Mouse (Mus musculus) T-helper 17 cell (primary cell): ENCODE data around the gene Dusp1.

Experiments used
- in situ Hi-C, 2 experiments: fragments of 300-600 bp; cut with MboI, MseI; formaldehyde crosslinking; loops; 1 replicate in 1 of 2; 2 replicates in 1 of 2; pipeline ENCODE4 v1.15.1; 2025; ENCODE audit warnings: high pct_unique_total_duplicates in 2 of 2

Gene Dusp1

DNA sequence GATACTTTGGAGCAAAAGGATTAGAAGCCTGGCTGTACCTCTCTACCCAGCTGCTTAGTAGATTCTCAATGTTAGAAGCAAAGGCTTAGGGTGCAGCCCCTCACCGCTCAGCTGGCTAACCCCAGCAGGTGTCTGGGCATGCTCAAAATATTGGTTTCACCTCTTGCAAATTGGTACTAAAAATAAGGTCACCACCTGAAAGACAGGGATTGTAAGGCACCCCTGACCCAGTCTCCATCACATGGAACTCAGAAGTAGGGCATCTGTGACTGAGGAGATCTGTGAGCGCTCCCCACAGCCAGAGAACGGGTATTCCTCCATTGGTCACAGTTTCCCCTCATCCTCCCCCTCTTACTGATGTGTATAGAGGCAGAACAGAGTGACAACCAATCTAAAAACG, 364 bp upstream of the Dusp1 start:
- in situ Hi-C loops = no loop called here

DNA sequence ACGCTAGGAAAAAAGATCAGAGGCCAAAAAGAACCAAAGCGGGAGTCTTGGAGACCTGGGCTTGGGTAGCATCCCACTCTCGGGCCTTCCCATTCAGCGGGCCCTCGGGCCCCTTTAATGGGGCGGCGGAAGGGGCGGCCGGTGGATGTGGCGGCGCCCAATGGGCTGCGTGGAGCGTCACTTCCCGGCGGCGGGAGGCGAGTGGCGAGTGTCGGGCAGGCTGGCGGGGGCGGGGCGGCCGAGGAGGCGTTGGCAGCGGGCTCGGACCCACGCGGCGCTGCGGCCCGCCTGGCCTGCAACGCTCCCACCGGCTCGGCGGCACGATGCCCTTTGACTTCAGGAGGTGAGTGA, 663 bp downstream of the Dusp1 start, which contains the start of gene Ergic1:
Ergic1 (plus strand) TSS at position 200 of the 351 bp plus-strand sequence.
- in situ Hi-C loops = no loop called here

DNA sequence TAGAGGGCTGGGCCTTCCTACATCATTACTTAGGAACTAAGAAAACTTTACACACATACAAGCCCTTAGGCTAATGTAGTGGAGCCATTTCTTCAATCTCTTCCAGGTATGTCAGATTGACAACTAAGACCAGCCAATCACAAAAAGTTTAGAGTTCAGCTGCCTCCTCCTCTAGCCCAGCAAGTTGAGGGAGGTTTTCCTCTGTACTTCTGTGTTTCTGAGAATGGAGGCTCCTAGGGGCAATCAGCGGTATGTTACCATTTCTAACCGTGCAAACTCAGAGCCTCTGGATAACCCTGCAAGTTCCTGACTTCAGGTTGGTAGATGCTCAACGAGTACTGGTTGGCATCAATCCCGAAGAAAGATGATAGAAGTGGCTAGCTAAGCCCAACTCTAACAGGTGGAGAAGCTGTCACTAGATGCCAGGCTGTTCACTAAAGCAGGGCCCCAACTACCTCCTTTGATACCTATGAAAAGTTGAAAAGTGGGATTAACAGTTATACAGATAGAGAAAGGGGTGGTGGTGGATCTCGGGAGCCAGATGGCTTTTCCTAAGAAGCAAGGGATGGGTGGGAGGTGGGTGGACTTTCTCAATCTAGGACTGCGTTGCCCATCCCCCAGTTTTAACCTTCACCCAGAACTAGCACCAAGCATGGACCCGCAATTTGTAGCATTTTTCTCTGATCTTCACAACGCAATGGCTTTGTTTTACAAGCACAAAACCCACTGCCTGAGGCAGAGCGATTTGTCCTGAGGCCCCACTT, 1.2 kb downstream of the Dusp1 start:
- in situ Hi-C loops = no loop called here

DNA sequence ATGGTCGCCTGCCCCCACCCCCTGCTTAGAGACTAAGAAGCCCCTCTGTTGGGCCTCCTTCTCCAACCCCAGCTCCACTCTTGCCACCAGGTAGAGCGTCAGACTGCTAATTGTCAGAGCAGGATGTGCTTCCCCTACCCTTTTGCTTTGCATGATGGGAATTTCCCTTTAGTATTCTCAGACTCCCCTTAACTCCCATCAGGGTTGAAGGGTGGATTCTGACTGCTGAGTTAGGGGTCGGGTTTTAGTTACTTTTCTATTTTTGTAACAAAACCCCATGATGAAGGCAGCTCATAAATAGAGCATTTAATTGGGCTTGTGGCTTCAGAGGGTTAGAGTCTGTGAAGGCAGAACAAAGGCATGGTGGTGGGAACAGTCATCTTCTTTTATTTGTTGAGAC, 8.9 kb downstream of the Dusp1 start:
- in situ Hi-C loops = no loop called here

DNA sequence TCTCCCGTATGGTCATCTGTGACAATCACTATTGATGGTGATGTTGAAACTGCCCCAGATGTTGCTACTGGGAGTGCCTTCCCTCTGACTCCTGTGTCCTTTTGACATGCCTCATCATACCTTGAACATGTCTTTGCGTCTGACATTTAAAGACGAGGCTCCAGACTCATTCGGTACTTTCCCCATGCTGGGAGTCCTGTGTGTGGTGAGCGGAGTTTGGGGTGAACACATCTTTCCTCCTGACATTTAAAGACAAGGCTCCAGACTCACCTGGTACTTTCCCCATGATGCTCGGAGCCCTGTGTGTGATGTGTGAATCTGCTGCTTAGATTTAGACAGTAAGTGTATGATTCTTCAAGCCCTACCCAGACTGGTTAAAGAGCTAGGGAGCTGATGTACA, 10.8 kb downstream of the Dusp1 start:
- in situ Hi-C loops = no loop called here

DNA sequence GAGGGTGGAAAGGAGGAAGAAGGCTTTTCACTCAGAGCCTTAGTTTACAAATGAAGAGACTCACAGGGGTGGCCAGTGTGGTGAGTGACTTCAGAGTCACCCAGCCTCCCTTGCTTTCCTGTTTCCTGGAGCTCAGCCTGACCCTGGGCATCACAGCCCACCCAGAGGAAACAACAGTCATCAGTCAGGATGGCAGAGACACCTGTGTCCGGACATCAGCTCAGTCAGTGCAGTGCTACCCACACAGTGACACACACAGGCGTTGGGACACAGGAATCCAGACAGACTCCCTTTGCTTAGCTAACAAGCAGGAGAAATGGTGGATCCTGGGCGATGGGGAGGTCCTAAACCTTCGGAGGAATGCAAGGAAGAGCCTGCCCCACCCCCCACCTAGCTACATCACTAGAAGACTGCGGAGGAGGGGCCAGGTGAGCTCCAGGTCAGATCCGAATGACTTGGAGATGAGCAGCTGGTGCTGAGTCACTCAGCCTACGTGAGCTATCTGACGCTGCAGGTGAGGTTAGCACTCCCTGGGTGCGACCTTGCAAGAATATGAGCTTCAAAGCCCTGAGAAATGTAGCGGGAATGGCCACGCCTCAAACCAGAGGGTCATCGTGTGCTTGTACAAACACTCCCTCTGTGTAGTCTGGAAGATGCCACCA, 12.6 kb downstream of the Dusp1 start:
- in situ Hi-C loops = no loop called here

DNA sequence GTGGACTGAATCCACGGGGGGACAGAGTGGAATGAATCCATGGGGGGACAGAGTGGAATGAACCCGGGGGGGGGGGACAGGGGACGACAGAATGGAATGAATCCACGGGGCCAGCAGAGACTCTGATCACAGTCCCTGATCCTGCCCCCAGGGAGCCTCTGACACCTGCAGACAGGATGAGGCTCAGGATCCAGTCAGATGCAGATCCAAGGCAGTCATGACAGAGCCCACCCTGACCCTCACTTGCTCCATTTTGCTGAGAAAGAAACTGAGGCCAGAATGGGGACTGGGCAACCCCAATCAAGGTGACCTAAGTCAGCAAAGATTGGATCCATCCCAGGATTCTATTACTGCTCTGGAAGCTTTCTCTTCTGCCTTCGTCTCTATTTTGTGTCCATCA, 13.4 kb downstream of the Dusp1 start:
- in situ Hi-C loops = no loop called here

DNA sequence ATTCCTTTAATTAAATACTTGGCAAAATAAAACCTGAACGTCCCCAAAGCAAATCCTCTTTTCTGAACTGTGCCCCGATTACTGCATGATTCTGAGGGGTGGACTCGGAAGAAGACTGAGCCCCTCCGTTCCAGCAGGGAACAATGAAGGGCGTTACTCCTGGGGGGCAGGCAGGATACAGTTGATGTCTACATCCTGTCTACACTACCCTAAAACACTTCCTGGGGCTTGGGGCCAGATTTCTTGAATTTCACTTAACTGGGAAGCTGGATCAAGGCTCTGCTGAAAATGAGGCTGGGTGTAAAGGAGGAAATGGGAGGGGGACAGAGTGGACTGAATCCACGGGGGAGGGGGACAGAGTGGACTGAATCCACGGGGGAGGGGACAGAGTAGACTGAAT, 14.2 kb downstream of the Dusp1 start:
- in situ Hi-C loops = no loop called here

DNA sequence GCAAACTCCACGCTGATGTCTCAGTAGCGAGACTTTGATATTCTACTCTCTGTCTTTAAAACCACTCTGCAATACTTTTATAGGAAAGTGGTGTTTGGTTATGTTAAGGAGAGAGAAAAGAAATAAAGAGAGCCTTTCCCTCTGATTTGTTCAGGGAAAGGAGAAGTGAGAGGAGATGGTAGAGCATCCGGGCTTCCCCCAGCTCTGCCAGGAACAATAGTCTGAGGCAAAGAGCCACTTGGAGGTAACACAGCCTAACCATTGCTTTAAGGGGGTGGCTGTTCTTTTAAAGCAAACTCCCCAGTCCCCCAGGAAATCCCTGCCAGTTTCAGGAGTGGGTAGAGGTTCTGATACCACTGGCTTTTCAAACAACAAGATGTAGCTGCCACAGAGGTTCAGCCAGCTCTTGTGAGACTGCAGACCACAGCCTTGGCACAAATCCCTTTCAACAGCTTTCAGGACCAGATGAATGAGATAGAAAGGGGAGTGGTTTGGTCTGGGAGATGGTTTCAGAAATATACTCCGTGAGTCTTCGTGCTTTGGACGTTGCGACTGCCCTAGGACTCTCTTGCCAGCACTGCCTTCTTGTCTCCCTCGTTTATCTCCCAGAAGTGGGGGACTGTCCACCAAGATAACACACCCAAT, 17.5 kb downstream of the Dusp1 start:
- in situ Hi-C loops = no loop called here

DNA sequence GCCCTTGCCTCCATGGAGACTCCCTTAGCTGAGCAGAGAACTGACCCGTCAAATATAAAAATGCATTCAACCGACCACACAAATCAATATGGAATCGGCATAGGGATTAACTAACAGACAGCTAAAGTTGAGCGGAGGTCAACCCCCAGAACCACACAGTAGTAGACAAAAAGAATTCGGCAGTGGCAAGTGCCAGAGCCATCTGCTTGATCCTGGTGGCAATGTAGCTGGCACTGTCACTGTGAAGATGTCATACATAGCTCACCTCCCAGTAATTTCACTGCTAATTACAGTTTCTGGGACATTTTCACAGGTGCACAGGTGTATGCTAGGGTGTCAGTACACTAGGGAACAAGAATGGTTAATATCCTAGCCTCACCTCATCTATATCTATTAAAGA, 21.8 kb downstream of the Dusp1 start:
- in situ Hi-C loops = no loop called here

DNA sequence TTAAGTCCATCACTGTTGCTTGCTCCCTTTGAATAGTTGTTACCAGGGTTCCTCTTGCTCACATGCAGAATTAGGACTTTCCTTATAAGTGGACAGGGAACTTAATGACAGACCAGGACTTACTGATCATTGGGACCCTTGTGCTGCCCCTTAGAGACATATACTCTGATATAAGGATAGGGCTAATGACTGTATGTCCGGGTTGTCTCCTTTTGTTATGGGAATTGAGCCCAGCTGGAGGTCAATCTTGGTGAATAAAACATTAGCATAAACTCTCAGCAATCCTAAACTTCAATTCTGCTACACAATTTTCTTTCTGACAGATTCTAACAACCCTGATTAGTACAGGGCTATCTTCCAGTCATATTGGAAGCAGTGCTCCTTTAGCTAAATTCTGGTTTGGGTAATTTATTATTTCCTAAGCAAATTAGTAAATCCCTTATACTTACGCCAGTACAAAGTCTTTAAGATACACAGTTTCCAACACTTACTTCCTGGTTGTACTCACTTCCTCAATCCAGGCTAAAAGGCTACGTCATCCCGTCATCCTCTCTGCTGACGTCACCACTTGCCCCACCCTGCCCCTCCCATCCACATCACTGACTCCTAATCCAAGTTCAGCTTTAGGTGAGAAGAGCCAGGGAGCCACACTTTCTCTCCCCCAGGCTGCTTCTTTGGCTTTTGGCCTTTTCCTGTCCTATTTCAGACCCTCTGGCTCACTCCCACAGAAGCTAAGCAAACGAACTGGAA, 24.0 kb downstream of the Dusp1 start:
- in situ Hi-C loops = loop anchor here in 1 of 2 experiments (10.0 kb wide), 1 partner anchor 1017 kb away; the partner anchor contains the start of gene Hmga1

DNA sequence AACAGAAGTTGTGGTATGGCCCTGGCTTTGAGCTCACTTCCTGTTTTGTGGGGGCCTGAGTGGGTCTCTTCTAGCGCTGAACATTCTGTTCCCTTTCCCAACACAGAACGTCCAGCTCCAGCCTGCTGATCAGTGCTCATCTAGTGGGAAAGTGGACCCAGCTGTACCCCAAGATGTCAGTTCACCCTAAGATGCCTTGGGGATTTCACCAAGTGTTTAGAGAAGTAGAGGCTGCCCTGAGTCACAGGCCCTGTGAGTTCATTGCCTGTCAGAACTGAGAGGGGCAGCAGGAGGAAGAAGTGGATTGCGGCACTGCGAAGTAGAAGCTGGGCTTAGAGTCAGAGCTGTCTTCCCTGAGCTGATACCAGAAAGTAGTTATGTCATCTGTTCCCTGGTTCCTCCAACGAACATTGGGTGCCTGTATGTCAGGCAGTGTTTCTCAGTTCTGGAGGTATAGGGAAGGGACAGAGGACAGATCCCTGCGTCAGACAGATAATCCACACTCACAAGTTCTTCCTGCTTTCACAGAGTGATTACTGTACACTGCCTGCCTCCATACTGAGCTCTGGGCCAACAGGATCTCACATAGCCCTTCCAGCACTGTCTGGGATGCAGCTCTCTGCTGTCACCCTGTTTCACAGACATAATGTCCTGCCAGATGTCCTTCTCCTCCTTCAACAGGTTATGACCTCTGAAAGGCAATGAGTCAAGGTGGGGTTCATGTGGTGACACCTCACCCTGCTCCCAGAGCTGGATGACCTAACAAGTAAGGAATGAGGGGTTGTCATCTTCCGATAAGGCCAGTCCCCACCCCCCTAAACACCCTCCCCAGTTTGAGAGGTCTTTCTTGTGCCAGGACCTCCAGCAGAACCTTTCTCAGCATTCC, 26.4 kb downstream of the Dusp1 start:
- in situ Hi-C loops = loop anchor here in 1 of 2 experiments (10.0 kb wide), 1 partner anchor 1019 kb away; the partner anchor contains the start of gene Hmga1

DNA sequence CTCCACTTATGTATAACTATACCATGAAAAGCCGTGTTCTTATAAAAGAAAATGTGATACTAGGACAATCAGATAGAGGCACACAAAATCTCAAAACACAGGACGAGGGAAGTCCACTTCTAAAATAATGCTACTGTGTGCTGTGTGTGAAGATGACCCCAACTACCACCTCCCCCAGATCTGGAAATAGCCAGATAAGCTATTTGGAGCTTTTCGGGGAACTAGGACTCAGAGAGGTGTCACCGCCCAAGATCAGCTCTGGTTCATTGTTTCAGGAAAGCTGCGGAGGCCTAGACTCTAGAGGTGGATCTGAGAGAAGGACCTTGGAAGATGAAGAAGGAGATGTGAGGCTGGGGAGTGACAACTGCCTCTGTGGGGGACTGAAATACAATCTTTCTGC, 27.2 kb downstream of the Dusp1 start:
- in situ Hi-C loops = loop anchor here in 1 of 2 experiments (10.0 kb wide), 1 partner anchor 1020 kb away; the partner anchor contains the start of gene Hmga1

DNA sequence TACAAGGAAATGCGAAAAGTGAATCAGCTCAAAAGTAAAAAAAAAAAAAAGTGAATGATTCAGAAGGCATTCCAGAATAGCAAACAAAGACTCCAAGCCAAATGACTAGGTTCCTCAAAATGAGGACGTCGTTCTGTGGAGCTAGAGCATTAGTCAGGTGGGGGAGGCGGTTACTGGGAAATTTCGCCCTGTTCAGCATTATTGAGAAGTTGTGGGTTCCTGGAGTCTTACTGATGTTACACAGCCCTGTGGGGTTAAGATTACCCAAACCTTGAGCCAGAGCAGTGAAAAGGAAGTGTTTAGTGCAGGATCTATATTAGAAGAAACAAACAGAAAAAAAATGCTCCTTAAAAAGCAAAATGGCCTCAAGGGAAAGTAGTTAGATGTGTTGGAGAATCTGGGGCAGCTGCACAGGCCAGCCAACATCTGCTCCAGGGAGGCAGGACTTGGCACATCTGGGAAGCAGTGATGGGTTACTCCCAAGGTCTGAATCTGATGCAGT, 28.0 kb downstream of the Dusp1 start:
- in situ Hi-C loops = loop anchor here in 1 of 2 experiments (10.0 kb wide), 1 partner anchor 1021 kb away; the partner anchor contains the start of gene Hmga1

DNA sequence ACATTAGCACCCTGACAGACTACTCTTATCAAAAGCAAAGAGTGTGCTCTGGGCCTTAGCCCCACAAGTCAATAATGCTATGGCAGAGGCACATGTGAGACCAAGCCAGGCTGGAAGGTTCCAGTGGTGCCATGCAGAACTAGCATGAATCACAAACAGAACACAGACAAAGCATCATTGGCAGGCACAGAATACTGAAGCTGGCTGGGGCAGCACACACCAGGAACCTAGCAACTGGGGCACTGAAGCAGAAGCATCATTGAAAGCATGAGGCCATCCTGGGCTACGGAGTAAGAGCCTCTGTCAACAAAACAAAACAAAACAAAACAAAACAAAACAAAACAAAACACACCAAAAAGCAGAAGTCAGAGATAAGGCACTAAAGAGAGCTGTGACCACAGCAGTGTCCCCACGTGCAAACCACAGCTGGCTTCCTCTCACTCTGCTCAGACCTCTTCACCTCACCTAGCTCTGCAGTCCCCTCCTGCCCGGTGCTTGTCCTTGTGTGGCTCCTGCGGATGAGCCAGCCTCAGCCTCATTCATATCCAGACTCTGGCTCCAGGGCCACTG, 29.4 kb downstream of the Dusp1 start:
- in situ Hi-C loops = loop anchor here in 1 of 2 experiments (10.0 kb wide), 1 partner anchor 1022 kb away; the partner anchor contains the start of gene Hmga1

DNA sequence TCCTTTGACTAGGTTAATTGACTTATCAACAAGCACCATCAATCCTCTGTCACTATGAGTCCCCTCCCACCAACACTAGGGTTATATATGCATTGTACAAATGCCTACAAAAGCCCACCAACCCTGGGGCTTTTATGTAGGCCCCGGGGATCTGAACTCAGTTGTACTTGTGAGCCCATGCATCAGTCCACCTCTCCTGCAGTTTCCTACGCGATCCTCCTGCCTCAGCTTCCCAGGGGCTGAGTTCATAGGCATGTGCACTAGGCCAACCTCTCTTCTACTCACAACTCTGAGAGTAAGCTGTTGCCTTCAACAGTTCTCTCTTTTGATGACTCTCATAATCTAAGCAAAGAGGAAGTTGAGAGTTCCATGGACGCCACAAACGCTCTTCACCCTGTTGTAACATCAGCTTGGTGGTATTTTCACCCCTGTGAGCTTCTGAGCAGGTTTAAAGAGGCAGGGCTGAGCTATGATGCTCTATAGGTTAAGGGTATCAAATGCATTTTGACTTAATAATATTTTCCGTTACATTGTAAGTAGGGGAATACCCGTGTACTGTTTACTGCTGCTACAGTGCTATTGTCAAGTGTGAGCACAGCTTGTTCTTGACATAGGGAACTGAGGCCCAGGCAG, 30.4 kb downstream of the Dusp1 start:
- in situ Hi-C loops = loop anchor here in 1 of 2 experiments (10.0 kb wide), 1 partner anchor 1023 kb away; the partner anchor contains the start of gene Hmga1

DNA sequence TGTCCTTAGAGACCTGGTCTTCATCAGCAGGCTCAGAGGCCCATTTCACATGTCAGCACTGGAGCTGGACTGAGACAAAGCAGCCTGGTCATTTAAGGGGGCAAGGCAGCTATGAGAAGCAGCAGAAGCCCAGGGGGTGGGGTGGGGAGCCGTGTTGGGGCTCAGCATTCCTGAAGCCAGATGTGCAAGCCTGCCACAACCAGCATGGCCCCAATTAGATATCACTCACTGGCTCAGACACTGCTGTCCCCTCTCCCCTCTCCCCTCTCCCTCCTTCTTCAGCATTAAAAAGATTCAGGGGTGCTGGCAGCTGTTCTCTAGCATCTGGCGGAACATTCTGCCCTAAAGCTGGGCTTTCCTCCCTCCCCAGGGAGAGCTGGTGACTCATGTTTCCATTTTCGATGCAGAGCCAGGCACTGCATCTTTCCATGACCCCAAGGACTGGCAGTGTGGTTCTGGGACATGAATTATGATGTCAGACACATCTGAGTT, 31.3 kb downstream of the Dusp1 start:
- in situ Hi-C loops = loop anchor here in 1 of 2 experiments (10.0 kb wide), 1 partner anchor 1024 kb away; the partner anchor contains the start of gene Hmga1

DNA sequence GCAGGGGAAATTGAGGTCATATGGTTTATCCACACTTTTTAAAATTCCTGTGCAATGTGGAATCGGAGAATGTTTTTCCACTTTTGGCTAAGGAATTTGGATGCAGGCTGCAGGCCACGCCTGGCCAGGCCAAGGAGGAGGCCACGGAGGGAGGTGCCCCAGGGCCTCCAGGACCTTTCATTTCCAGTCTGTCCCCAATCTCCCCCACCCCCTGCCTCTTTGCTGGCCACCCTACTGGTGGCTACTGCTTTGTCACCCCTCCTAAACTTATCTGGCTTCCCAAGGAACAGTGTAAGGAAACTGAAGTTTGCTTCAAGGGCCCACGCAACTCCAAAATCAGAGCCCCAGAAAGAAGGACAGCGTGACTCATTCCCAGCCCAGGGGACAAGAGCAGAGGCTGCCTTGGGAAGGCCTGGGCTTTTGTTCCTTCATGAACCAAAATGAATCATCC, 32.1 kb downstream of the Dusp1 start:
- in situ Hi-C loops = loop anchor here in 1 of 2 experiments (10.0 kb wide), 1 partner anchor 1025 kb away; the partner anchor contains the start of gene Hmga1

DNA sequence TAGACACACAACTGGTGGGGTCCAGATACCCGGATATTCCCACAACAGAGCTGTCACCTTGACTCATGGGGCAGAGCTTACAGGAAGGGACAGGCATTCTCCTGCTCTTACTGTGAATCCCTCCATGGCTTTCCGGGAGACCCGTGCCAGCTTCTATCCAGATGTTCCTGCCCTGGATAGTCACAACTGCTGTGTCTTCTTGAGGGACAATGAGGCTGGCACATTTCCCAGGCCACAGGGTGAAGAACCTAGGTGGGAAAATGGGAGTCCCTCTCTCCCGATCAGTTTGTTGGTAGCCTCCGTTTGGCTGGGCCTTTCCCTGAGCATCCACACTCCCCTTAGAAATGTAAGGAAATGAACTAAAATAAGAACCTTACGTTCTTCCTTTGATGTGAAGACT, 33.2 kb downstream of the Dusp1 start:
- in situ Hi-C loops = no loop called here
